Mouse (Mus musculus) T-helper 17 cell (primary cell): ENCODE results near the gene Gab1.

Experiments used
- in situ Hi-C, 2 experiments: fragments of 300-600 bp; cut with MboI, MseI; formaldehyde crosslinking; loops; 1 replicate in 1 of 2; 2 replicates in 1 of 2; pipeline ENCODE4 v1.15.1; 2025; ENCODE audit warnings: high pct_unique_total_duplicates in 2 of 2

The Gab1 gene

GRCm38 (mm10) chr8:80845284-80845683 lies 35.0 kb downstream of the Gab1 start:
- in situ Hi-C loops, result no loop called here

- in situ Hi-C loops, result no loop called here
These were observed 36.4 kb downstream of the Gab1 start for GRCm38 (mm10) chr8:80843744-80844434.

DNA sequence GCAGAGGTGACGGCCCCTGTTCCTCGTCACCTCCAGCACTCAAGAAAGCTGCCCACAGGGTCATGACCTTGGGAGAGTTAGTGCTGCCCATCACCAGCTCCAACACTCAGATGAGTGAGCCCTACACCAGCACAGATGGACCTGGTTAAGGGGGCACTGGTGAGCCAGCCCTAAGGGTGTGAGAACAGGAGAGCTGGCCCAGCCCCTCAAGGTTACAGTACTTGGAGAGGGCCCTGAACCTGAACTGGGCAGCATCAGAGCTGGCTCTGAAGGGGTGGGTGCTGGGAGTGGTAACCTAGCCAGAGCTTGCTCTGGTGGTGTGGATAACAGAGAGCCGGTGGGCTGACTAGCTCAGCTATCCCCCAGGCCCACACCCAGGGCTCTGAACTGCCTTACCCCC lies 37.8 kb downstream of the Gab1 start:
- in situ Hi-C loops, result no loop called here

DNA sequence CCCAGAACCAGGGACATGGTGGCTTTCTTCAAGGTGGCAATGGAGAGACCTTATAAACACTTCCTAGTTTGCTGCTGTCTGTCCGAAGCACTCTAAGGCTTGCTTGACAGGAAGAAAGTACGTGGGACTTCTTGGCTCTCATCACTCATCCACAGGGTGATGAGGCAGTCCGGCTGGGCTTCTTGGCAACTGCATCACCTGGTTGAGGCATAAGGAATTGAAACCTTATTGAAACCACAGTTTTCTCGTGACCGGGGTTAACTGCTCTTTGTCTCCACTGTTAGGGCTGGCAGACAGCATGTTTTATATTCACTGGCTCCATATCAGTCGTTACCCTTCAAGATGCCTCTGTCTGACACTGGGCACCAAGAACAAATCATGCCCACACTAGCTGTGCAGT lies 40.2 kb downstream of the Gab1 start:
- in situ Hi-C loops, result no loop called here

DNA sequence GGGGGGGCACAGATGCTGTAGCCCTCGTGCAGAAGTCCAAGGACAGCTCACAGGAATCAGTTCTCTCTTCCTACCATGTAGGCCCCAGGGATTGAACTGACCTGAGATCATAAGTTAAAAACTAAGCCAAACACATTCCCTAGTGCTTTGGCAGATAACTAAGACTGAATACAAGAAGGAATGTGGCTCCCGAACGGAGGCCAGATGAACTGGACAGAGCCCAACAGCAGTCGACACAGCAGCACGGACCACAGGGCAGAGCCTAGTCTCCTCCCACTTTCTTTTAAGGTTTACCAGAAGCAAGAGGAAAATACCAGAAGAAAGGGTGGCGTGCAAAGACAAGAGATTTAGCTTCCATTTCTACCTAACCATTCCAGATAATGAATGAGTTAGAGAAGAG lies 42.1 kb downstream of the Gab1 start:
- in situ Hi-C loops, result no loop called here

GRCm38 (mm10) chr8:80835401-80835800 lies 44.9 kb downstream of the Gab1 start:
- in situ Hi-C loops, result no loop called here

- in situ Hi-C loops, result no loop called here
These were observed 45.9 kb downstream of the Gab1 start for GRCm38 (mm10) chr8:80834443-80834842.

DNA sequence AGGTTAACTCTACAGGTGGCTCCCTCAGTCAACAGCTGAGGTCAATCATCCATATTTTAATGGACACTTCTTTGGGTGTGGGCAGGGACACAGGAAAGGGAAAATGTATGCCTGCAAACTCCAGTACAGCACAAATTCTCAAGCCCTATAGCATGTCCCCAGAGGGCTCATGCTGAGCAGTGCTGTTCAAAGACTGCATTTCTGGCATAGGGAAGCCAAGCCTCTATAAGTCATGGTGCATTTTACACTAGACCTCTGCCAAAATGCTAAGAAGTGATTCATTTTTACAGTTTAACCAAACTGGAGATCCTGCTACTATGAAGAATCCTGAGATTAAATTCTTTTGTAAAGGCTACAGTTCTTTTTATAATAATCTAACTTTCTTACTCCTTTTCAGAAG lies 47.8 kb downstream of the Gab1 start:
- in situ Hi-C loops, result no loop called here

DNA sequence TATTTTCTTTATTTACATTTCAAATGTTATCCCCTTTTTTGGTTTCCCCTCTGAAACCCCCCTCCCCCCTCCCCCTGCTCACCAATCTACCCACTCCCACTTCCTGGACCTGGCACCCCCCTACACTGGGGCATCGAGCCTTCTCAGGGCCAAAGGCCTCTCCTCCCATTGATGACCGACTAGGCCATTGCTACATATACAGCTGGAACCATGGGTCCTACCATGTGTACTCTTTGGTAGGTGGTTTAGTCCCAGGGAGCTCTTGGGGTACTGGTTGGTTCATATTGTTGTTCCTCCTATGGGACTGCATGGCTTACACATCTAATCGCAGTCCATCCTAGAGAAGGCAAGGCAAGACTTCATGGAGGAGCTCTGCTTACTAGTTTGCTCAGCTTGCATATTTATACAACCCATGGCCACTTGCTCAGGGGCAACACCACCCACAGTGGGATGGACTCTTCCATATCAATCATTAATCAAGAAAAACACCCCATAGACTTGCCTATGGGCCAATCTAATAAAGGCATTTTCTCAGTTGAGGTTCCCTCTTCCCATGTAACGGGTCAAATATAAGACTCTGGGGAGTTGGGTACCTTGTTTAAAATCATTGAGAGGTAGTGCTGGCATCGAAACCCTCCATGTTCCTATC lies 48.3 kb downstream of the Gab1 start:
- in situ Hi-C loops, result no loop called here

DNA sequence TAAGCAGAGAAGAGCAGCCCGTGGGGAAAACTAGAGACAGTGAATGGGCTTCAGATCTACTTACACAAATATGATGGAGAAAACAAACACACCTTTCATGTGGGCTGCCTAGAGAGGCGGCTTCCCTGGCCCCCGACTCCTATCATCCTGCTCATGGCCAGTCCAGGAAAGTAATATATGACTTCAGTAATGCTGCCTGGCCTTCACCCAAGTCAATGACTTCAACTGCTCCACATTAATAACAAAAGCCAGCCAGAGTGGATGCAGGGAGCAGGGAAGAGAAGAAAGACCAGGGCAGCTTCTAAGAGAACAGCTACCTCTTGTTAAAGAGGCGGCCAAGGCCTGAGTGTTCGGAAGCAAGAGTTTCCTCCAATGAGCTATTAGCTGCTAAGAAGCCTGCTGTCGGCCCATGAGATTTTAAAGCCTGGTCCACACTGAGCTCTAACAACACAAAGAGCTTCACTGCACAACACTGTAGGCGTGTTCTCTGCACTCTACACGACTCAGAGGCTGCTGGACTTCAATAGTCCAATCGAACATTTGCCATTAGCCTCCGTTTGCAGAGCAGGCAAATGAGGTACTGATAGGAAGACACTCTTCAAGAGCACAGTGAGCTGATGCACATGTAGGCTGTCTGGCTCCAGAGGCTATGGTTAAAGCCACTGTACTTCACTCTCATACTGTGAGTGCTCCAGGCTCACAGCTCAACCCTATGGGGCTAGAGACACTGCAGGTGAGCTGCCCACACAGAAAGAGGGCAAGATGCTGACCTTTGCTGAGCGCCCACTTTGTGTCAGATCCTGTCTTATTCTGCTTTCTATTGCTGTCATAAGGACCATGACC lies 49.4 kb downstream of the Gab1 start:
- in situ Hi-C loops, result no loop called here

GRCm38 (mm10) chr8:80830141-80830540 lies 50.2 kb downstream of the Gab1 start:
- in situ Hi-C loops, result no loop called here

DNA sequence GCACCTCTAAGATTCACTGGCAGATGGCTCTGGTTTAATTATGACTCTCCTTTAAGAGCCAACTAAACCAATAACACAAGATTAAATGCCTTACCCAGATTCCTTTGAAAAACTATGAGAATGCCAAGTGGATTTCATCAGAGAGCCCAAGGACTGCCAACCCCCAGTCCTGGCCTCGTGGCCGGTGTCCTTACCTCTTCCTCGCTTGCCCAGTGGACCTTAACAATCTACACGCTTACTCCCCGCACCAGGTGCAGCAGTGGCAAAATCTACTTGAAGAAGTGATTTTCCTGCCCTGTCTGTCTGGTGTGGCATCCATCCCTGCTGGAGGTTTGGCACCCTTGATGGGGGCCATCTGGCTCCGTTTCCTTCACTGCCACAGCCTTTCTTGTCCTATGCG lies 53.3 kb downstream of the Gab1 start:
- in situ Hi-C loops, result no loop called here

DNA sequence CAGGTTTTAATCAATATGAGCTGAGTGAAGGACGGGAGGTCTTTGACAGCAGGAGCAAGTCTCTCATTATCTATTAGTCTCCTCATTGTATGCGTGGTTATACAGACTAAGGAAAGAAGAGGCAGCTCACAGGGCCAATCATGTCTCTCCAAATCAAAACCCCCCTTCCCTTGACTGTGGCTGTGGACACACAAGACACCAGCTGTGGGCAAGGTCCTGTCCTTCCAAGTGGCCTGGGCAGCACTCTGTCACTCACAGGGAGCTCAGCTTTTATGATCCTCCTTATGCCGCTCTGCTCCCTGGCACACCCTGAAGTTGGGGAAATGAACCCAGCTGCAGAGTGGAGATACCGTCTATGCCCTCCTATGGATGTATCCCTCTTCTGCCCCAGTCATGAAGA lies 55.2 kb downstream of the Gab1 start:
- in situ Hi-C loops, result no loop called here

DNA sequence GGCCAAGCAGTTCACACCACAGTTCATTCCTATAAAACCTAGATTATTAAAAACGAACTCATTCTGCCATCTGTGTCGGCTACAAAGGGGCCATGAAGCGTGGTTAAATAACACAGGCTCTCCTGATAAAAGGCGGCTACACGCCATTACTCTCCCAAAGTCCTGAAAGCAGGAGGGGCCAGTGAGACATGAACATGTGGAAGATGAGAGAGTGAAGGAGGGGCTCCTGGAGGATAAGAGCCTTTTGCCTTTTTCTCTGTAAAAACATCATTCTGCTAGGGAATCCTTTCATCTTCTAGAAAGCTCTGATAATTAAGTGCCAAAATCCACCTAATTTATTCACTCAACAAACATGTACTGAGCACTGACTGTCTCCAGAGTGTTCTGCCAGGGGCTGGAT lies 55.9 kb downstream of the Gab1 start:
- in situ Hi-C loops, result no loop called here

GRCm38 (mm10) chr8:80823250-80823649 lies 57.1 kb downstream of the Gab1 start:
- in situ Hi-C loops, result no loop called here

DNA sequence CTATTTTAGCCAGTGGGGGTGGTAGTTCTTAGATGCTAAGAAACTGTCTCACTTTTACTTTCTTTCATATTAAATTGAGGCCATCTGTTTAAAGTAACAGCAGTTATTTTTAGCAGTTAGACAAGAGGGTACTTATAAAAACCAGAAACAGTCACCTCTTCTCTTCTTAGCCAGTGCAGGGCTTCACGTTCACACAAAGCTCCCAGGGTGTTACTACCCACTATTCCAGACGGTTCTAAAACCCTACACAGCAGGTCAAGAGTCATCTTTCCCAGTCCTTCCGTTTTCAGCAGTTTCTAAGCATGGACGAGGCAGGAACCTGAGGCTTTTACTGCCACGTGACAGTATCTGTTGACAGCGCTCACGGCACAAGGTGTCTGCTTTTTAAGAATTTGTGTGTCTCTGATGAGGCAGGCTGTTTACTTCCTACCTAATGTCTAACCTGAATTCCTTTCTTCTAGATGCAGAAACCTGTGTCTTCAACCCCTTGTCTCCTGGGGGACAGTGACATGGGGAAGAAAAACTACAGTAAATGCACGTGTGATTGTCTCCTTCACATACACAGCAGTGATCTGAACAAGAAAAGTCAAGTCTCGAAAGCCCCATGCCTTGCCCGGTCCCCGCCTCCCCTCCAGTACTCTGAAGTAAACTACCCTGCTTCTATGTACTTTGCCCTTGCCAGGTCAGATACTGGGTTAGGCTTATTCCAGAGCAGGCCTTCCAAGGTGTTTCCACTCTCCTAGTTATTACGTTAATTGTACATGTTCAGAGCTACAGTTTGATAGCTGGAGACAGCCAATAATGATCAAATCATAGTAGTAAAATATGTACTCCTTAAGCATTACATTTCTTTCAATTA lies 58.7 kb downstream of the Gab1 start:
- in situ Hi-C loops, result no loop called here

GRCm38 (mm10) chr8:80818978-80819377 lies 61.3 kb downstream of the Gab1 start:
- in situ Hi-C loops, result no loop called here

DNA sequence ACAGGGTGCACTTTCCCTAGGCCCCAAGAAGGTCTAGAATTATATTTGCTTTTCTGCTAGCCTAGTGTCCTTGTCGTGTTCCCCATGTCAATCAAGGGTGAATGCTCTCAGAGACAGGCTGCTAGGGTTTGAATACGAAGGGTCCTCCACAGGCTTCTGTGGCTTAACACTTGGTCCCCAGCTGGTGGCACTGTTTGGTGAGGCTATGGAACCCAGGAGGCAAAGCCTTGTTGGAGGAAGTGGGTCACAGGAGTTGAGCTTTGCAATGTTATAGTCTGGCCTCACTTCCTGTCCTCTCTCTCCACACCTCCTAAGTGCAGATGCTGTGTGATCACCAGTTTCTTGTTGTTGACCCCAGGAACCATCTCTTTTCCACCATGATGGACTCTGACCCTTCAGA lies 63.3 kb downstream of the Gab1 start:
- in situ Hi-C loops, result no loop called here

DNA sequence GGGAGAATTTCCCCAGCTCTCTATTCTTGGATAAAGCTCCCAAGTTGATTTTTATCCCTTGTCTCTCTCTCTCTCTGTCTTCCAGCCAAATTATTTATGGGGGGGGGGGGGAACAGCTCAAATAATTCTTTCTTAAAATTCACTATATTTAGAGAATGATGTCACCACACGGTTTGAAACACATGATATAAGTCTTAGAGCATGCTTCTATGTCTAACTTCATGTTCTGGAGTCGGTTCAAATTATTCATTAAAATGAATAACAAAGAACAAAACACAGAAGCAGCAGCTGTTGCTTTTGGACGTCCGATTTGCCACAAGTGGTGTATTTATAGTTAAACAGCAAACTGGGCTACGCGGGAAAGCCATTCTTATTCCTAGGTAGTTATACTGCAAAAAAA lies 65.1 kb downstream of the Gab1 start:
- in situ Hi-C loops, result no loop called here

DNA sequence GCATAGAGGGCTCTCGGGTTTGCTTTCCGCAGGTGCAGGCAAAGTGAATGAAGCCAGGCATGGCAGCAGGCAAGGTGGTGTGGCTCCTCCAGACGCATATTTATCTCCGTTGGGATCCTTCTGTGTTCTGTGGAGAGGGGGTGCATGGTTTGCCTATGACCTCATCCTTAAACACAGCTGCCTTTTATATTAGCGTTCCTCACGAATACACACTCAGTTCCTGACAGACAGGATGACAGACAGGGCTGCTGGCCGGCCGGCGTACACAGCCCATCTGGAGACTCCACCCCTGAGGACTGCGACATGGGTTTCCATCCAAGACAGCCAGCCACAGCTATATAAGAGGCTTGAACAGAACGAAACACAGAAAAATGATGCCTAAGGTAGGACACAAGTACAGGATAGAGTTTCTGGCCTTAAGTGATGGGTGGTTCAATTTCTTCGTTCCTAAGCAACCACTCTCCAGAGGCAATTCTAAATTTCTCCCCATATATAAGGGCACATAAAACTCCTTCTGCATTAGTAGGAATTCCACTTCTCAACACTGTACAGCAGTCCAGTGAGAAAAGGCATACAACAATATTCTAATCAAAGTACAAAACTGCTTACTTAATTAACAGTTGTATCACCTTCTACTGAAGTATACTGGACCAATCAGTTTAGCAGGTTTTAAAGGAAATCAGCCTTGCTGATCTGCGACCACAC lies 66.1 kb downstream of the Gab1 start:
- in situ Hi-C loops, result no loop called here

DNA sequence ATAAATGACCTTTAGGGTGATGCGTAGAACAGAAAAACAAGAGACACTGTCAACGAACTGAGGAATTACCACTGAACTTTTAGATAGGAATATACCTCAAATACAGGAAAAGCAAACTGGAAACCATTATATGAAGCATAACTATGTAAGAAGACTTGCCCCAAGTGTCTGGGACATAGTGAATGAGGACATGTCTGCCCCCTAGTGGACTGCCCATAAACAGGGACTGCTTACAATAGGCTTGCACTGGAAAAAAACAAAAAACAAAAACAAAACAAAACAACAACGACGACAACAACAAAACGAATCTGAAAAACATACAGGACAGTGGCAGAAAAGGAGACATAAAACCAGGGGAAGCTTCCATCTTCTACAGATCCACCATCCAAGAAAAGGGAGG lies 66.9 kb downstream of the Gab1 start:
- in situ Hi-C loops, result no loop called here
